Comparison of ENCODE assay signal across 23 mouse cellular contexts in genomic region chrX:162500962-162501361, GRCm38 (mm10).
"Had no signal": no experiment of that assay in that cellular context is flagged by ENCODE, and none has a peak within 500 bp of the region (broad histone marks: within the 10 kb centered on the region; RNA-seq: fewer than 3 reads in every experiment).

No protein-coding gene starts in this region.

- DNase-seq: liver, postnatal 0 days; lung, adult 2 months; lung, postnatal 14 days; lung, postnatal 36 days; midbrain, embryonic 14.5 days; retina, postnatal 1 day; right cerebral cortex, adult 18-20 months; right cerebral cortex, postnatal 25 days; right cerebral cortex, postnatal 4 days; spleen, adult 18-20 months; thymus, adult 18-20 months; thymus, postnatal 14 days; thymus, postnatal 4 days had no signal

- H3K4me2 ChIP-seq: liver, embryonic 15.5 days; lung, embryonic 15.5 days; midbrain, embryonic 12.5 days; neural tube, embryonic 13.5 days; neural tube, embryonic 15.5 days had no signal

- H3K27ac ChIP-seq: liver, embryonic 15.5 days; lung, embryonic 15.5 days; midbrain, embryonic 10.5 days; midbrain, embryonic 12.5 days; neural tube, embryonic 13.5 days; neural tube, embryonic 15.5 days had no signal

- H3K36me3 ChIP-seq: liver, embryonic 15.5 days; lung, embryonic 15.5 days; midbrain, embryonic 10.5 days; midbrain, embryonic 12.5 days; neural tube, embryonic 13.5 days; neural tube, embryonic 15.5 days had no signal

- H3K9me3 ChIP-seq: liver, embryonic 15.5 days; lung, embryonic 15.5 days; megakaryocyte, embryonic 14.5 days; midbrain, embryonic 10.5 days; midbrain, embryonic 12.5 days; neural tube, embryonic 13.5 days; neural tube, embryonic 15.5 days had no signal

- H3K4me1 ChIP-seq: liver, embryonic 15.5 days; lung, embryonic 15.5 days; megakaryocyte, embryonic 14.5 days; midbrain, embryonic 10.5 days; midbrain, embryonic 12.5 days; neural tube, embryonic 13.5 days; neural tube, embryonic 15.5 days had no signal

- H3K4me3 ChIP-seq: liver, embryonic 15.5 days; lung, embryonic 15.5 days; megakaryocyte, embryonic 14.5 days; midbrain, embryonic 10.5 days; midbrain, embryonic 12.5 days; myocyte; neural tube, embryonic 13.5 days; neural tube, embryonic 15.5 days had no signal

- H3K9ac ChIP-seq: liver, embryonic 15.5 days; liver, postnatal 0 days; lung, embryonic 15.5 days; midbrain, embryonic 12.5 days; neural tube, embryonic 13.5 days; neural tube, embryonic 15.5 days had no signal

- ATAC-seq: liver, postnatal 0 days; lung, postnatal 0 days; midbrain, embryonic 16.5 days had no signal
